Mouse (Mus musculus) kidney, embryonic 15.5 days (tissue): ENCODE measurements around the gene Vcpkmt. TPM values are rescaled to one million over a fixed set of nuclear protein-coding genes. Genes with fewer than 3 reads are reported as not detected.
"Not testable (repeated sequence)": the region's sequence is repeated elsewhere in the genome, so short reads cannot be mapped to it uniquely, and the experiment has no call there.

ENCODE experiments used
- ATAC-seq: fragments of 200-750 bp; cut with Nextera tagmentation; replicated peaks from 2 replicates; pipeline ENCODE4 v1.8.0; 2017; ENCODE audit warnings: moderate TSS enrichment; ENCODE audit not compliant: low FRiP score
- H3K27ac ChIP-seq: fragments of 300-500 bp; sonication (generic); 2 replicates; pipeline ENCODE4 v1.5.1; 2015; ENCODE audit warnings: mild to moderate bottlenecking, inconsistent platforms
- H3K27me3 ChIP-seq: fragments of 300-500 bp; sonication (generic); 2 replicates; pipeline ENCODE4 v1.6.1; 2015; ENCODE audit warnings: inconsistent platforms
- H3K36me3 ChIP-seq: fragments of 300-500 bp; sonication (generic); 2 replicates; pipeline ENCODE4 v1.6.1; 2015; ENCODE audit warnings: inconsistent platforms
- H3K4me1 ChIP-seq: fragments of 300-500 bp; sonication (generic); 2 replicates; pipeline ENCODE4 v1.6.1; 2015; ENCODE audit warnings: inconsistent platforms
- H3K4me2 ChIP-seq: fragments of 300-500 bp; sonication (generic); 2 replicates; pipeline ENCODE4 v1.6.1; 2015; ENCODE audit warnings: moderate library complexity, mild to moderate bottlenecking, inconsistent platforms
- H3K4me3 ChIP-seq: fragments of 300-500 bp; sonication (generic); replicated peaks from 2 replicates; pipeline ENCODE4 v1.5.1; 2015; ENCODE audit warnings: mild to moderate bottlenecking, inconsistent platforms
- H3K9ac ChIP-seq: fragments of 300-500 bp; sonication (generic); 2 replicates; pipeline ENCODE4 v1.6.1; 2015; ENCODE audit warnings: mild to moderate bottlenecking, inconsistent platforms
- H3K9me3 ChIP-seq: fragments of 300-500 bp; sonication (generic); replicated peaks from 2 replicates; pipeline ENCODE4 v1.6.1; 2016; ENCODE audit warnings: inconsistent platforms
- WGBS: fragments of 180-500 bp; shearing (Covaris S2); methylation state at CpG from one replicate; pipeline ENCODE4 v1.1.7; 2015; ENCODE audit warnings: mixed read lengths; 5-methylcytosine and 5-hydroxymethylcytosine counted together
- polyA plus RNA-seq: library from polyadenylated mRNA; unstranded; fragments of >200 nt; fragmentation: Nextera tagmentation; extraction: Ambion mirVana; gene quantifications from 2 replicates; pipeline ENCODE4 v1.2.1, GENCODE M21; 2015

Gene Vcpkmt
- 24.9 and 25.2 TPM in 2 replicates for polyA plus RNA-seq

DNA sequence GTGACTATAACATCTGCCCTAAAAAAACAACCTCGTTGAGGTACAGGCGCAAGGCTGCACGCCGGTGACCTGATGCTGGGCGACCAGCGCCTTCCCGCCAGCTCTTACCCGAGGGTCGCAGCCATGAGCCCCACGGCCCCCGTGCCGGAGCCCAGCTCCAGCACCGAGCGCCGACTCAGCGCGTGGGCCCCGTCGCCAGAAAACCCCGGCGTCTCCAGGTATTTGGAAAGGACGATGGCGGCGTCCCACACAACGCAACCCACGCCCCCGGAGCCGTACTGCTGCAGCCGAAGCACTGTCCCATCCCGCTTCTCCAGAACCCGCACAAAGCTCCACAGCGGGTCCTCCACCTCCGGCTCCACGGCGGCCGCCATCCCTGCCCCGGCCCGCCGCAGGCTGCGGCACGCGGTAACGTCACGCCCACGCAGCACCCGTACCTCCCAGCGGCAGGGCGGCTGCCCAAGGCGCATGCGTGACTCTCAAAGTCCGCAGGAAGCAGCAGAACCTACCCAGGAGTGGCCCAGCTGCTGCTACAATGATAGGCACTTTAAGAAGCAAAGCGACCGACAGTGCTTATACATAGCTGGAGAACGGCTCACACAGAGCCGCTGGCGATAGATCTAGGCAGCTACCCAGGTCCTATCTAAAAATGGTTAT is at the start of gene Vcpkmt:
Gene Vcpkmt (minus strand): TSS at position 416 of the 657 bp plus-strand sequence.
- Histone ChIP-seq H3K36me3 (peaks cover 55% of the 10 kb centered on the region), H3K27me3 (no peaks in the 10 kb centered on the region), H3K4me2 (peak within 1 kb of the TSS; percentile 73)

GRCm38 (mm10) chr12:69618590-69618989 is 35.8 kb upstream of the Vcpkmt start:
- H3K36me3 ChIP-seq: peaks cover 52% of the 10 kb centered on the region
- H3K4me1 ChIP-seq, H3K27me3 ChIP-seq, ATAC-seq, H3K9me3 ChIP-seq, H3K4me3 ChIP-seq, H3K4me2 ChIP-seq, H3K9ac ChIP-seq, H3K27ac ChIP-seq: not testable (repeated sequence)
- 84% methylated on average over 5 of the region's 5 CpGs for WGBS

More for the DNA sequence above, at the start of gene Vcpkmt:
- Histone ChIP-seq H3K9me3 (no peaks in the 10 kb centered on the region), H3K27ac (peak within 1 kb of the TSS; percentile 69), H3K9ac (peak within 1 kb of the TSS; percentile 75), H3K4me1 (peaks cover 15% of the 10 kb centered on the region), H3K4me3 (peak within 1 kb of the TSS; percentile 76)
- peak; percentile 98 for ATAC-seq
- under 1% methylated on average over 56 of the region's 56 CpGs for WGBS

GRCm38 (mm10) chr12:69604367-69604766 is 21.5 kb upstream of the Vcpkmt start:
- Histone ChIP-seq H3K4me1 (no peaks in the 10 kb centered on the region), H3K4me2 (no peak overlapping the region), H3K4me3 (no peak overlapping the region), H3K9me3 (no peaks in the 10 kb centered on the region), H3K27ac (no peak overlapping the region), H3K9ac (no peak overlapping the region), H3K36me3 (peaks cover 33% of the 10 kb centered on the region), H3K27me3 (no peaks in the 10 kb centered on the region)
- 78% methylated on average over 2 of the region's 2 CpGs for WGBS
- ATAC-seq: no peak

- no peak for ATAC-seq
- no peaks in the 10 kb centered on the region for H3K9me3 ChIP-seq
- peaks cover 21% of the 10 kb centered on the region for H3K36me3 ChIP-seq
- H3K27me3 ChIP-seq: no peaks in the 10 kb centered on the region
- no peaks in the 10 kb centered on the region for H3K4me1 ChIP-seq
- H3K27ac ChIP-seq: no peak overlapping the region
- H3K4me2 ChIP-seq: no peak overlapping the region
- 89% methylated on average over 4 of the region's 4 CpGs for WGBS
- no peak overlapping the region for H3K4me3 ChIP-seq
- H3K9ac ChIP-seq: no peak overlapping the region
Observed at GRCm38 (mm10) chr12:69597446-69597845, 14.6 kb upstream of the Vcpkmt start.

GRCm38 (mm10) chr12:69593130-69593529 is 10.3 kb upstream of the Vcpkmt start:
- peaks cover 38% of the 10 kb centered on the region for H3K36me3 ChIP-seq
- 89% methylated on average over 5 of the region's 5 CpGs for WGBS
- ATAC-seq: no peak

GRCm38 (mm10) chr12:69583270-69583629 is 422 bp upstream of the Vcpkmt start:
- Histone ChIP-seq H3K4me1 (peaks cover 15% of the 10 kb centered on the region), H3K4me2 (peak overlapping the region; percentile 73), H3K27me3 (no peaks in the 10 kb centered on the region), H3K4me3 (peak overlapping the region; percentile 76), H3K9me3 (no peaks in the 10 kb centered on the region), H3K9ac (peak overlapping the region; percentile 75), H3K27ac (peak overlapping the region; percentile 69), H3K36me3 (peaks cover 52% of the 10 kb centered on the region)
- 45% methylated on average over 5 of the region's 5 CpGs for WGBS
- ATAC-seq: peak; percentile 34

More at GRCm38 (mm10) chr12:69593130-69593529, 10.3 kb upstream of the Vcpkmt start:
- H3K9me3 ChIP-seq: no peaks in the 10 kb centered on the region
- H3K4me1 ChIP-seq: no peaks in the 10 kb centered on the region
- H3K9ac ChIP-seq: no peak overlapping the region
- H3K4me2 ChIP-seq: no peak overlapping the region
- no peaks in the 10 kb centered on the region for H3K27me3 ChIP-seq
- no peak overlapping the region for H3K27ac ChIP-seq
- no peak overlapping the region for H3K4me3 ChIP-seq

DNA sequence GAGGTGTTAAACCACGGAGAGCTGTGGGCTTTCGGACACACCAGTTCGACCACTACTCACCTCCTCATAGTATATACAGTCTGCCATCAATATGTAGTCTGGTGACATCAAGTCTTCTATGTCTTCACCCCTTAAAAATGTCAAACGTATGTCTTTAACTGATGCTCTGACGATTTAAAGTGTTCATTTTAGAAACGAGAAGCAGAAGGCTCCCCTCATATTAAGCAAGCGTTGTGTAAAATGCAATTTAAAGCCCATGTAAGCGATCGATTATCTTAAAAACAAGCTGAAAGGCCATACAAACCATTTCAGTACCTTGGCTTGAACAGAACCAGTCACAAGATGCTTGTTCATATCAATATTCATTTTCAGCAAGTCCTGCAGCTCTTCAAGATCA is 614 bp downstream of the Vcpkmt start:
- H3K4me3 ChIP-seq: peak overlapping the region; percentile 76
- ATAC-seq: no peak
- H3K27ac ChIP-seq: peak overlapping the region; percentile 69

GRCm38 (mm10) chr12:69579623-69580022 is 3.2 kb downstream of the Vcpkmt start:
- Histone ChIP-seq H3K9ac (no peak overlapping the region), H3K4me2 (no peak overlapping the region), H3K27ac (no peak overlapping the region), H3K4me3 (no peak overlapping the region), H3K27me3 (no peaks in the 10 kb centered on the region), H3K36me3 (peaks cover 50% of the 10 kb centered on the region), H3K4me1 (peaks cover 18% of the 10 kb centered on the region), H3K9me3 (no peaks in the 10 kb centered on the region)
- 84% methylated on average over 5 of the region's 5 CpGs for WGBS
- no peak for ATAC-seq

More for the DNA sequence above, 614 bp downstream of the Vcpkmt start:
- H3K9ac ChIP-seq: peak overlapping the region; percentile 75
- peak overlapping the region; percentile 73 for H3K4me2 ChIP-seq
- peaks cover 15% of the 10 kb centered on the region for H3K4me1 ChIP-seq
- H3K9me3 ChIP-seq: no peaks in the 10 kb centered on the region
- H3K27me3 ChIP-seq: no peaks in the 10 kb centered on the region
- peaks cover 56% of the 10 kb centered on the region for H3K36me3 ChIP-seq
- 19% methylated on average over 9 of the region's 9 CpGs for WGBS

DNA sequence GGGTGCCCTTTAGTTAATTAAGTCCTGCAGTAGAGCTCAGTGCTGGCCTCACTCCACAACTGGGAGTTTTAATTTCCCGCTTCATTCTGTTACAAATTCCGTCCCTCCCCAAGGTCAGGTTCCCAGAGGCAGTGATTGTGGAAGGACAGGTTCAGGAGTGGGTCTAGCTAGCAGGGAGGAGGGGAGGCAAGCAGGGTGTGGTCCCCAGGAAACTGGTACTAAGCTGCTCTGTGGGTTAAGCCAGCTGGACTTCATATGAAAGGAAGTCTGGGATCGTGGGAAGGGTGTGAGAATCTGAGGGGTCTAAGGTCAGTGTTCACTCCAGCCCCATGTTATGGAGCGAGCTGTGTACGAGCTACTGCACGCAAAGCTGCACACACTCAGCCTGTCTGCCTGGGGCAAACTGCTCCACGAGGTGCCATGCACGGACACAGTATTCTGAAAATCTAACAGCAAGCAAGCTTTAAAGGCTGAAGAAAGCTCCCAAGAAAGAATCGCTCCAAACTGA is 6.7 kb downstream of the Vcpkmt start:
- H3K9me3 ChIP-seq: no peaks in the 10 kb centered on the region
- WGBS: 71% methylated on average over 9 of the region's 9 CpGs
- ATAC-seq: no peak
- peaks cover 14% of the 10 kb centered on the region; the same call in 1 of the 2 replicates for H3K4me1 ChIP-seq
- no peaks in the 10 kb centered on the region for H3K27me3 ChIP-seq
- H3K9ac ChIP-seq: no peak overlapping the region
- H3K36me3 ChIP-seq: peaks cover 47% of the 10 kb centered on the region
- H3K4me2 ChIP-seq: no peak overlapping the region
- no peak overlapping the region for H3K27ac ChIP-seq
- H3K4me3 ChIP-seq: no peak overlapping the region

DNA sequence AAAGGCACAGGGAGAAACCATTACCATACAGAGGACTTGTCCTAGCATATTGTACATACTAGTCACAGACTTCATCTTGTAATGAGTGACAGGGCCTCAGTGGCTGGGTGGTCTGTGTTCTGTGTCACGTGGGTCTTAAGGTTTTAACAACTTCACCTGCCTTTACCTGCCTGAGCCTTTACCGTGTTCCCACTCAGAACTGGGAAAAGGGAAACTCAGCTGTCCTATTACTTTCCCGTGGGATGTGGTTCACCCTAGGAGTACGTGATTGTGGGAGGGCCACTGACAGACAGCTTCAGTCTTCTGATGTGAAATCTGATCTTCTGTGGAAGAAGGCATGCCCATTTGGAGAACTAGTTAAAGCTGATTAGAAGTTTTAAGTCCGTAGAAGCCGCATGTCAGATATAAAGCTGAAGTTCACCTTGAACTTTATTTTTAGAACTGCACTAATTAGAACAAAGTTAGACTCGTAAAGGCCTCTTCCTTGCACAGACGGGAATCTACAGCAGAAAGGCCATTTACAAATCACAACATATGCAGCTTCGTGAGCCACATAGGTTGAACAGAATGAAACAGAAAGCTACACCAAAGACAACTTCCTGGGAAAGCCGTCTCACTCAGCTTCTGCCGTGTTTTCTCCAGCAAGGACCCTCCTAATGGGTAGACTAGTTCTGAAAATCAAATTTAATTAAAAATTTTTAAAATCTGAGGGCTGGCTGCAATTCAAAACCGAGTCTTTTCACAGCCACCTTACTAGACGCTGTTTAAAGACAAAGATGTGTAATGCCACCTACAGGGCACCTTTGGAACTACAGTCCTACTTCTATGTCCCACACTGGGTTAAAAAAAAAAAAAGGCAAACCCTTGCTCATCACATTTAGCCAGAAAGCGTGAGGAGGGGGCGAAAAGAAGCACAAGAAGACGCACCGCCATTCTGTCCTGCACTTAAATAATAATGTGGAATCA is 8.6 kb downstream of the Vcpkmt start:
- Histone ChIP-seq H3K27me3 (no peaks in the 10 kb centered on the region), H3K9me3 (no peaks in the 10 kb centered on the region), H3K36me3 (peaks cover 33% of the 10 kb centered on the region), H3K4me1 (peaks cover 12% of the 10 kb centered on the region; the same call in 1 of the 2 replicates), H3K4me3 (peak overlapping the region; percentile 38), H3K9ac (0 out of 2 replicates have a peak overlapping the region, but pooled peaks have one; percentile 26), H3K27ac (peak overlapping the region; percentile 32; the same call in 1 of the 2 replicates), H3K4me2 (peak overlapping the region; percentile 62)
- WGBS: 15% methylated on average over 17 of the region's 17 CpGs
- peak; percentile 57; the same call in 1 of the 2 replicates for ATAC-seq

DNA sequence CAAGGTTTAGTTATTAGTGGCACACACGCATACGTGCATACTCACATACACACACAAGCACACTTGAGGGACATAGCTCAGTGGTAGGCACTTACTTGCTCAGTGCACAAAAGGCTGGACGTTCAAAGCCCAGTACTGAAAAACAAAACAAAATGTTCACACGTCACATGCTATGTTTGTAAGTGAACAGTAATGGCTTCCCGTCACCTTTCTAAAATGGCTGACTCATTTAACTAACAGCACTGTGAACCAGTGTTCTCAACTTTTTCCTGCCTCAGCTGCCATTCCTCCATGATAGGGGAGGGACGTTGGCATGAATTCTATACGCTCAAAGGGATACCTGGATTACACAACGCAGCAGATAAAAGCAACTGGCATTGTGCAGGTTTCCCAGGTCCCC is 9.6 kb downstream of the Vcpkmt start:
- 0 out of 2 replicates have a peak overlapping the region, but pooled peaks have one; percentile 18 for H3K27ac ChIP-seq
- WGBS: 90% methylated on average over 8 of the region's 8 CpGs
- H3K27me3 ChIP-seq: no peaks in the 10 kb centered on the region

More for the DNA sequence above, 9.6 kb downstream of the Vcpkmt start:
- Histone ChIP-seq H3K9me3 (no peaks in the 10 kb centered on the region), H3K9ac (no peak overlapping the region), H3K4me2 (no peak overlapping the region), H3K4me3 (no peak overlapping the region), H3K4me1 (peaks cover 12% of the 10 kb centered on the region; the same call in 1 of the 2 replicates), H3K36me3 (peaks cover 24% of the 10 kb centered on the region)
- no peak for ATAC-seq
